Mouse (Mus musculus) stomach, embryonic 16.5 days (tissue): ENCODE measurements at regions not wholly inside any gene's neighbourhood (a gene's known extent, or its start where the extent isn't known, plus 50 kb on each side); places are given as distances from the start of the nearest gene placed in this dataset.
A peak's percentile ranks its signal among the peaks of the same experiment; 100 is the strongest.

Experiments
- ATAC-seq: fragments of 200-750 bp; cut with Nextera tagmentation; 2 replicates; pipeline ENCODE4 v1.8.0; 2017; ENCODE audit warnings: moderate number of reproducible peaks, moderate TSS enrichment; ENCODE audit not compliant: insufficient read depth, low FRiP score
- H3K27ac ChIP-seq: fragments of 300-500 bp; sonication (generic); 2 replicates; pipeline ENCODE4 v1.5.1; 2014; ENCODE audit warnings: low read length
- H3K27me3 ChIP-seq: fragments of 300-500 bp; sonication (generic); 2 replicates; pipeline ENCODE4 v1.6.1; 2014; ENCODE audit warnings: low read length, control low read depth, mixed read lengths; ENCODE audit not compliant: control insufficient read depth, insufficient read depth
- H3K36me3 ChIP-seq: fragments of 300-500 bp; sonication (generic); 2 replicates; pipeline ENCODE4 v1.6.1; 2014; ENCODE audit warnings: low read length; ENCODE audit not compliant: control insufficient read depth, insufficient read depth
- H3K4me1 ChIP-seq: fragments of 300-500 bp; sonication (generic); 2 replicates; pipeline ENCODE4 v1.6.1; 2014; ENCODE audit warnings: low read length, control low read depth, mixed read lengths; ENCODE audit not compliant: control insufficient read depth, insufficient read depth
- H3K4me2 ChIP-seq: fragments of 300-500 bp; sonication (generic); 2 replicates; pipeline ENCODE4 v1.6.1; 2014; ENCODE audit warnings: low read depth, low read length, mixed read lengths
- H3K4me3 ChIP-seq: fragments of 300-500 bp; sonication (generic); replicated peaks from 2 replicates; pipeline ENCODE4 v1.5.1; 2014; ENCODE audit warnings: mild to moderate bottlenecking, low read length
- H3K9ac ChIP-seq: fragments of 300-500 bp; sonication (generic); 2 replicates; pipeline ENCODE4 v1.6.1; 2014; ENCODE audit warnings: low read length
- H3K9me3 ChIP-seq: fragments of 300-500 bp; sonication (generic); replicated peaks from 2 replicates; pipeline ENCODE4 v1.6.1; 2016; ENCODE audit warnings: low read length, control low read depth; ENCODE audit not compliant: control insufficient read depth
- WGBS: fragments of 180-500 bp; shearing (Covaris S2); extraction: QIAGEN DNeasy Blood & Tissue Kit; methylation state at CpG from one replicate; pipeline ENCODE4 v1.1.7; 2014; 5-methylcytosine and 5-hydroxymethylcytosine counted together

GRCm38 (mm10) chr13:15283065-15283464 lies 180.0 kb upstream of the Gli3 start:
- H3K36me3 ChIP-seq, result no peaks in the 10 kb centered on the region

DNA sequence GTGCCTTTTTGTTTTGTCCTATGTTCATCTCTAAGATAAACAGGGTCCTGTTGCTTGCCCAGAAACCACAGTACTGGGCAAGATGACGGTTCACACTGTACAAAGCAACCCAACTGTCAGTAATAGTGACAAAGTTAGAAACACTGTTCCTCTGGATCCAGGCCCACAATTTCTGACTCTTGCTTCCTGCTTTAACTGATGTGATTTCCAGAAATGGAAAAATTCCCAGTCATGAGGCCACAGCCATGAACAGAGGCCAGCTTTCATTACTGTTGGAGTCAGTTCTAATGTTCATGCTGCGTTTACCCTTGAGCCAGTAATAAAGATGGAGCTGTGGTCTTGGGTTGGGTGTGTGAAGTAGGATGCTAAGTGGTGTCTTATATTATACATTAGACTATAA lies 164.6 kb upstream of the Gli3 start:
- peak; percentile 25; the same call in 1 of the 2 replicates for ATAC-seq
- Histone ChIP-seq H3K27ac (no peak overlapping the region), H3K4me3 (no peak overlapping the region), H3K9ac (no peak overlapping the region), H3K4me1 (no peaks in the 10 kb centered on the region), H3K27me3 (no peaks in the 10 kb centered on the region), H3K36me3 (no peaks in the 10 kb centered on the region), H3K4me2 (no peak overlapping the region), H3K9me3 (no peaks in the 10 kb centered on the region)
- WGBS, result 54% methylated on average over 2 of the region's 2 CpGs

More at GRCm38 (mm10) chr13:15283065-15283464, 180.0 kb upstream of the Gli3 start:
- ATAC-seq, result no peak
- H3K4me2 ChIP-seq, result no peak overlapping the region
- no peaks in the 10 kb centered on the region for H3K4me1 ChIP-seq
- no peak overlapping the region for H3K27ac ChIP-seq
- no peak overlapping the region for H3K9ac ChIP-seq
- H3K9me3 ChIP-seq, result no peaks in the 10 kb centered on the region; the same call in 1 of the 2 replicates
- WGBS, result 51% methylated on average over 2 of the region's 2 CpGs
- no peak overlapping the region for H3K4me3 ChIP-seq
- H3K27me3 ChIP-seq, result no peaks in the 10 kb centered on the region

DNA sequence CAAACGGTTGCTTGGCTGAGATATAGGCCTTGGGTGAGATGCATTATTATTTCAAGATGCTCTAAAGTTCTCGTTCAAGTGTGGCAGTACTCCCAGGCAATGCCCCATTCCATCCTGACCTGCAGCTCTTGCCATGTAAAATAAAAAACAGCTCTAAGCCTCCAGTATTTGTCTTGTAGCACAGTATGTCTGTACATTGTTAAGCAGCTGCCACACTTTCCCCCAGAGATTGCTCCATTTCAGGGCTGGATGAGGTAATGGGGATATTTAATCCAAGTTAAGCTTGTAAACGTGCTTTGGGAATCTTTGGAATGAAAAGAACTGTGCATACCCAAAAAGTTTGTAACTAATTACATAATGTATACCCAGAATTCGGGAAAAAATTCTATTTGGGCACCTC lies 137.6 kb upstream of the Gli3 start:
- Histone ChIP-seq H3K4me2 (no peak overlapping the region), H3K4me3 (no peak overlapping the region), H3K36me3 (no peaks in the 10 kb centered on the region), H3K9ac (no peak overlapping the region), H3K27me3 (no peaks in the 10 kb centered on the region), H3K9me3 (no peaks in the 10 kb centered on the region), H3K4me1 (no peaks in the 10 kb centered on the region), H3K27ac (no peak overlapping the region)
- WGBS, result 50% methylated on average over 4 of the region's 4 CpGs
- ATAC-seq, result no peak

DNA sequence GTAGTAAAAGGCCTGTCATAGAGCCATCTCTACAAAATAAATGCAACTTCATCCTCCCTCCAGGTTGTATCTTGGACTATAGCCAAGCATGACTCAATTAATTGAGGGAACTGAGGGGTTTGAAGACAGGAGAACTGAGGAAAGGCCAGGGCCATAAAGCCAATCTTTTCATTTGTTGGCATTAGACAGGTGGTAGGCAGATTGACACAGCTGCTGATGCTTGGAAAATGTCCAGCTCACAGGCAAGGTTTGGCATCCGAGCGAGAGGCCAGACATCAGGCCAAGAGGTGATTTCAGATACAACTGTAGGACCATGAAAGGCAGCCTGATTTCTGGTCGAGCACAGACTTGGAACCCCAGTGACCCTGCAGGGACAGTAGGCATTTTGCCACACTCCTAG lies 136.9 kb upstream of the Gli3 start:
- H3K4me2 ChIP-seq, result no peak overlapping the region
- no peaks in the 10 kb centered on the region for H3K9me3 ChIP-seq
- H3K4me1 ChIP-seq, result no peaks in the 10 kb centered on the region
- no peak overlapping the region for H3K27ac ChIP-seq
- H3K27me3 ChIP-seq, result no peaks in the 10 kb centered on the region
- no peak for ATAC-seq
- H3K36me3 ChIP-seq, result no peaks in the 10 kb centered on the region
- H3K9ac ChIP-seq, result no peak overlapping the region
- H3K4me3 ChIP-seq, result no peak overlapping the region
- WGBS, result 65% methylated on average over 3 of the region's 3 CpGs

DNA sequence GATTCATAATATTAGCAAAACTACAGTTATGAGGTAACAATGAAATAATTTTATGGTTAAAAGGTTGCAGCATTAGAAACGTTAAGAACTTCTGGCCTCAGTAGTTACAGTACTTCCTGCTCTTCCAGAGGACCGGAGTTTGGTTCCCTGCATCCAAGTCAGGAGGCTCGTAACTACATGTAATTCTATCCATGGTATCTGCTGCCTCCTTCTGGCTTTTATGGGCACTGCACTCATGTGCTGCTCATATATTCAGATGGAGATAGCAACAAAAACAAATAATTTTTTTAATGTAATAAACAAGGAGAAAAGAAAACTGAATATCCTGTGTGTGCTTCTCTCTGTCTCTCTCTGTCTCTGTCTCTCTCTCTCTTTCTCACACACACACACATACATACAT lies 133.5 kb upstream of the Gli3 start:
- H3K27me3 ChIP-seq, result no peaks in the 10 kb centered on the region
- 95% methylated on average over 3 of the region's 3 CpGs for WGBS
- H3K4me2 ChIP-seq, result no peak overlapping the region
- H3K4me3 ChIP-seq, result no peak overlapping the region
- H3K36me3 ChIP-seq, result no peaks in the 10 kb centered on the region
- H3K4me1 ChIP-seq, result no peaks in the 10 kb centered on the region
- ATAC-seq, result no peak
- no peaks in the 10 kb centered on the region for H3K9me3 ChIP-seq
- H3K9ac ChIP-seq, result no peak overlapping the region
- no peak overlapping the region for H3K27ac ChIP-seq

DNA sequence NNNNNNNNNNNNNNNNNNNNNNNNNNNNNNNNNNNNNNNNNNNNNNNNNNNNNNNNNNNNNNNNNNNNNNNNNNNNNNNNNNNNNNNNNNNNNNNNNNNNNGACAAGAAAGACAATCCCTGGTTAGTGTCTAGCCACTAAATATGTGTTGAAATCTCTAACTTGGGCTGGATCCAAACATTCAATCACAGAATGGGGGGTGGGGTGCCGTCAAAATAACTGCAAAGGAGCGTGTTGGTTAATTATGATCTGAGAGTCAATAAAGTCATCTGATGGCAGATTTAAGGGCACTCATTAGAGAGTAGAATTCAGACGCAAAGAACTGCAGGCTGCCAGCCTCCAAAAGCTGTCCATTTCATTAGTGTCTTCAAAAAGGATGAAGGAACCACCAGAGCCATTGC lies 119.6 kb upstream of the Gli3 start:
- no peak overlapping the region for H3K4me2 ChIP-seq
- no peaks in the 10 kb centered on the region for H3K27me3 ChIP-seq
- H3K36me3 ChIP-seq, result no peaks in the 10 kb centered on the region
- H3K9ac ChIP-seq, result no peak overlapping the region
- no peak overlapping the region for H3K27ac ChIP-seq
- 36% methylated on average over 3 of the region's 3 CpGs for WGBS
- ATAC-seq, result no peak
- H3K4me3 ChIP-seq, result no peak overlapping the region
- H3K9me3 ChIP-seq, result no peaks in the 10 kb centered on the region
- H3K4me1 ChIP-seq, result no peaks in the 10 kb centered on the region

GRCm38 (mm10) chr13:15346866-15347265 lies 116.2 kb upstream of the Gli3 start:
- ATAC-seq, result no peak
- Histone ChIP-seq H3K27ac (no peak overlapping the region), H3K36me3 (no peaks in the 10 kb centered on the region), H3K4me2 (no peak overlapping the region), H3K9ac (no peak overlapping the region), H3K4me1 (no peaks in the 10 kb centered on the region), H3K9me3 (no peaks in the 10 kb centered on the region), H3K4me3 (no peak overlapping the region), H3K27me3 (no peaks in the 10 kb centered on the region)
- WGBS, result 41% methylated on average over 2 of the region's 2 CpGs

GRCm38 (mm10) chr13:15366437-15366836 lies 96.6 kb upstream of the Gli3 start:
- 90% methylated on average over 2 of the region's 2 CpGs for WGBS
- Histone ChIP-seq H3K9me3 (no peaks in the 10 kb centered on the region), H3K9ac (no peak overlapping the region), H3K4me2 (no peak overlapping the region), H3K27ac (no peak overlapping the region), H3K4me3 (no peak overlapping the region), H3K4me1 (no peaks in the 10 kb centered on the region), H3K27me3 (no peaks in the 10 kb centered on the region), H3K36me3 (no peaks in the 10 kb centered on the region)
- ATAC-seq, result no peak

DNA sequence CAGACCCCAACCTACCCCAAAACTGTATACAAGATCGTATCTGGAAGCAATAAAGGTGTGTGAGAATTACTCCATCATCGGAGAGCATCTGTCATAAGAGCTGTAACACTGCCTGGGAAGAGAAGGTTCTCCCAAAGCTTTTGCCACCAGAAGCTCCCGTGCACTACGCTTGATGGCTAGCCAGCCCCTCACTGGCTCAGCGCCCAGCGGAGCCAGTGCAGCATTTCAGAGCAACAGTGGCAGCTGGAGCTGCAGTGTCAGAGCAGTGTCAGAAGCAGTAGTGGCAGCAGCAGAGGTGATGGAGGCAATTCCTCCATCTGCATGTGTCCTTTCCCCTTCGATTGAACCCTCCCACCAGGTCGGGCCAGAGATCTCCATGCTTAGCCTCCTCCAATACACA lies 83.0 kb upstream of the Gli3 start:
- no peaks in the 10 kb centered on the region for H3K9me3 ChIP-seq
- no peak overlapping the region for H3K9ac ChIP-seq
- H3K36me3 ChIP-seq, result no peaks in the 10 kb centered on the region
- no peak overlapping the region for H3K4me3 ChIP-seq
- WGBS, result 70% methylated on average over 8 of the region's 8 CpGs
- H3K4me2 ChIP-seq, result no peak overlapping the region
- H3K27me3 ChIP-seq, result no peaks in the 10 kb centered on the region
- no peak for ATAC-seq
- no peaks in the 10 kb centered on the region for H3K4me1 ChIP-seq
- H3K27ac ChIP-seq, result no peak overlapping the region

GRCm38 (mm10) chr13:15395249-15395648 lies 67.8 kb upstream of the Gli3 start:
- Histone ChIP-seq H3K4me3 (no peak overlapping the region), H3K4me2 (no peak overlapping the region), H3K36me3 (no peaks in the 10 kb centered on the region), H3K27me3 (no peaks in the 10 kb centered on the region), H3K9ac (no peak overlapping the region), H3K27ac (no peak overlapping the region), H3K9me3 (no peaks in the 10 kb centered on the region), H3K4me1 (no peaks in the 10 kb centered on the region)
- ATAC-seq, result no peak
- WGBS, result 28% methylated on average over 4 of the region's 4 CpGs
